ENCODE assay signal across 10 mouse cellular contexts in genomic region chr5:35447656-35448443, GRCm38 (mm10). TPM values are rescaled to one million over a fixed set of nuclear protein-coding genes. Genes with fewer than 3 reads are reported as not detected.
A peak's percentile ranks its signal among the peaks of the same experiment; 100 is the strongest.
DNase-seq lines count a peak whose midpoint lies in the region; ATAC-seq and TF ChIP-seq lines count a peak whose summit lies in the region.
"Had no signal": no experiment of that assay in that cellular context is flagged by ENCODE, and none has a peak within 500 bp of the region (broad histone marks: within the 10 kb centered on the region; RNA-seq: fewer than 3 reads in every experiment).

No protein-coding gene starts in this region.

- H3K4me1 ChIP-seq in cerebellum, adult 2 months (ENCODE audit: control insufficient read depth, insufficient read depth, low read length), result no peaks in the 10 kb centered on the region
- peaks cover 8% of the 10 kb centered on the region; the same call in 1 of the 2 replicates for H3K4me1 ChIP-seq in forebrain, postnatal 0 days (ENCODE audit: insufficient read depth)
- 0 out of 2 replicates have a peak, but pooled peaks cover 3% of the 10 kb centered on the region for H3K4me1 ChIP-seq in kidney, postnatal 0 days (replicated peaks; ENCODE audit: insufficient read depth, low read length)
- H3K4me1 ChIP-seq in limb, embryonic 15.5 days, result peaks cover 9% of the 10 kb centered on the region

- H3K36me3 ChIP-seq in forebrain, postnatal 0 days (ENCODE audit: insufficient read depth), result no peaks in the 10 kb centered on the region
- no peaks in the 10 kb centered on the region for H3K36me3 ChIP-seq in kidney, postnatal 0 days (ENCODE audit: insufficient read depth, low read length)
- no peaks in the 10 kb centered on the region for H3K36me3 ChIP-seq in limb, embryonic 15.5 days

- no peaks in the 10 kb centered on the region for H3K9me3 ChIP-seq in forebrain, postnatal 0 days (ENCODE audit: low read length)
- no peaks in the 10 kb centered on the region for H3K9me3 ChIP-seq in kidney, postnatal 0 days (replicated peaks; ENCODE audit: low read length)
- no peaks in the 10 kb centered on the region for H3K9me3 ChIP-seq in limb, embryonic 15.5 days

- TF ChIP-seq CTCF in cerebellum, adult 2 months (IDR thresholded peaks at IDR 0.05; ENCODE audit: borderline replicate concordance, insufficient read depth, low read depth, low read length), result no peak
- no peak for TF ChIP-seq CTCF in forebrain, postnatal 0 days (IDR thresholded peaks at IDR 0.05; ENCODE audit: low read depth)
- TF ChIP-seq CTCF in kidney, postnatal 0 days (IDR thresholded peaks at IDR 0.05; ENCODE audit: low read depth), result no peak

- peak; percentile 97 for ATAC-seq in forebrain, postnatal 0 days
- ATAC-seq in kidney, postnatal 0 days (replicated peaks; ENCODE audit: low FRiP score, low read depth), result peak; percentile 57
- ATAC-seq in limb, embryonic 15.5 days (ENCODE audit: insufficient number of reproducible peaks, low FRiP score, low TSS enrichment, low read depth), result 0 out of 2 replicates have a peak, but pooled peaks have one; percentile 73

- H3K4me3 ChIP-seq in cerebellum, adult 2 months (replicated peaks; ENCODE audit: insufficient read depth, low read depth, low read length), result peak overlapping the region; percentile 17
- peak overlapping the region; percentile 15 for H3K4me3 ChIP-seq in forebrain, postnatal 0 days (ENCODE audit: low read depth, low read length)
- no peak overlapping the region for H3K4me3 ChIP-seq in kidney, postnatal 0 days (replicated peaks; ENCODE audit: low read depth, low read length)
- peak overlapping the region; percentile 27 for H3K4me3 ChIP-seq in limb, embryonic 15.5 days

- peak overlapping the region; percentile 46 for H3K9ac ChIP-seq in forebrain, postnatal 0 days
- H3K9ac ChIP-seq in kidney, postnatal 0 days (ENCODE audit: low read depth, low read length), result no peak overlapping the region
- no peak overlapping the region for H3K9ac ChIP-seq in limb, embryonic 15.5 days

- H3K27me3 ChIP-seq in cerebellum, adult 2 months (ENCODE audit: control insufficient read depth, insufficient read depth, low read length), result no peaks in the 10 kb centered on the region
- no peaks in the 10 kb centered on the region for H3K27me3 ChIP-seq in forebrain, postnatal 0 days (ENCODE audit: insufficient read depth, low read length)
- H3K27me3 ChIP-seq in kidney, postnatal 0 days (ENCODE audit: insufficient read depth, low read length), result no peaks in the 10 kb centered on the region
- peaks cover 18% of the 10 kb centered on the region for H3K27me3 ChIP-seq in limb, embryonic 15.5 days

- peak overlapping the region; percentile 43 for H3K4me2 ChIP-seq in forebrain, postnatal 0 days (ENCODE audit: low read depth)
- H3K4me2 ChIP-seq in kidney, postnatal 0 days (ENCODE audit: low read length), result peak overlapping the region; percentile 30
- peak overlapping the region; percentile 48 for H3K4me2 ChIP-seq in limb, embryonic 15.5 days

- peak; percentile 20 to 21 for DNase-seq in cerebellum, adult 2 months
- DNase-seq in cerebellum, adult 11-12 months, result no peak
- peak; percentile 49 for DNase-seq in ZHBTc4 (ENCODE audit: low read depth, low spot score)
- DNase-seq in forebrain, postnatal 0 days, result peak; percentile 85
- peak; percentile 55 for DNase-seq in kidney, postnatal 0 days (ENCODE audit: low spot score)
- DNase-seq in right cerebral cortex, postnatal 25 days, result peak; percentile 75
- no peak for DNase-seq in ovary, postnatal 14 days (ENCODE audit: low spot score)

- H3K27ac ChIP-seq in cerebellum, adult 2 months (ENCODE audit: insufficient read depth, low read length), result no peak overlapping the region
- H3K27ac ChIP-seq in forebrain, postnatal 0 days (ENCODE audit: low read depth, low read length), result peak overlapping the region; percentile 54; the same call in 1 of the 2 replicates
- H3K27ac ChIP-seq in kidney, postnatal 0 days, result no peak overlapping the region
- no peak overlapping the region for H3K27ac ChIP-seq in limb, embryonic 15.5 days

- no peak for TF ChIP-seq POLR2A in cerebellum, adult 2 months (IDR thresholded peaks at IDR 0.05; ENCODE audit: borderline replicate concordance, insufficient read depth, low read length)

- WGBS in cerebellum, adult 2 months, result 9% methylated on average over 27 of the region's 27 CpGs
- WGBS in forebrain, postnatal 0 days, result 14% methylated on average over 27 of the region's 27 CpGs
- 21% methylated on average over 27 of the region's 27 CpGs for WGBS in kidney, postnatal 0 days
- WGBS in limb, embryonic 15.5 days, result 19% methylated on average over 27 of the region's 27 CpGs

RNA-seq across cellular contexts. Expression of gene Hmx1, which starts 58.9 kb away (rescaled TPM):
- polyA plus RNA-seq in cerebellum, adult 2 months (2012; rRNA removed), result not detected in 2 replicates
- 1.1 TPM in 1 of 2 replicates, not detected in the other for total RNA-seq in forebrain, postnatal 0 days (2014; rRNA removed)
- not detected in 2 replicates for polyA plus RNA-seq in forebrain, postnatal 0 days (2015; fragmentation: Nextera tagmentation; extraction: Ambion mirVana)
- not detected in 2 replicates for polyA plus RNA-seq in kidney, postnatal 0 days (2015; fragmentation: Nextera tagmentation; extraction: Ambion mirVana)
- not detected in 2 replicates for polyA plus RNA-seq in limb, embryonic 15.5 days (2015; fragmentation: Nextera tagmentation; extraction: Ambion mirVana)
- total RNA-seq: CH12.LX; hematopoietic stem cell, adult 5-6 weeks had no signal

Comparison
In these comparisons a context has a peak if more than half of its experiments do, and no peak if none do; other contexts are left out.
1. DNase-seq: peak in cerebellum, adult 2 months (2 of 2), ZHBTc4 (single experiment), forebrain, postnatal 0 days (single experiment), kidney, postnatal 0 days (single experiment) and right cerebral cortex, postnatal 25 days (single experiment); none in cerebellum, adult 11-12 months (single experiment) and ovary, postnatal 14 days (single experiment).
2. Peak in every context shown above with its lines, with median percentiles within 50 percentile points of each other: ATAC-seq and H3K4me2 ChIP-seq.